Mouse (Mus musculus): ENCODE results near the gene Cst13.
"Not testable (repeated sequence)": the region's sequence is repeated elsewhere in the genome, so short reads cannot be mapped to it uniquely, and the experiment has no call there.

DNA sequence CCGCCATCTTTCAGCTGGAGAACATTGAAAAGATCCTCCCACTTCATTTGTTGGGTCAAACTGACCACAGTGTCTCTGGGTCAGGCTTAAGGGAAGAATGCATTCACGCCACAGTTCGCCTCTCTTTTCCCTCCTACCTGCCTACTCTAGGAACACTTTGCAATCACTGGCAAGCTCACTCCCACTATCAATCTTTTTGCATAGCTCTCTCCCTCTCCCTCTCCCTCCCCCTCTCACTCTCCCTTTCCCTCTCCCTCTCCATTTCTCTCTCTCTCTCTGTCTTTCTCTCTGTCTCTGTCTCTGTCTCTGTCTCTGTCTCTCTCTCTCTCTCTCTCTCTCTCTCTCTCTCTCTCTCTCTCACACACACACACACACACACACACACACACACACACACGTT is 48.5 kb upstream of the Cst13 start, which contains the start of gene Cst11:
- TF ChIP-seq GATA1 (IDR thresholded peaks at IDR 0.05; ENCODE audit: borderline replicate concordance, low read length); FLI1 (IDR thresholded peaks at IDR 0.05; ENCODE audit: low read length): not testable (repeated sequence)

Data from megakaryocyte, embryonic 14.5 days (primary cell).